Mouse (Mus musculus): ENCODE data around the gene Gm39566.

Gm39566 gene

DNA sequence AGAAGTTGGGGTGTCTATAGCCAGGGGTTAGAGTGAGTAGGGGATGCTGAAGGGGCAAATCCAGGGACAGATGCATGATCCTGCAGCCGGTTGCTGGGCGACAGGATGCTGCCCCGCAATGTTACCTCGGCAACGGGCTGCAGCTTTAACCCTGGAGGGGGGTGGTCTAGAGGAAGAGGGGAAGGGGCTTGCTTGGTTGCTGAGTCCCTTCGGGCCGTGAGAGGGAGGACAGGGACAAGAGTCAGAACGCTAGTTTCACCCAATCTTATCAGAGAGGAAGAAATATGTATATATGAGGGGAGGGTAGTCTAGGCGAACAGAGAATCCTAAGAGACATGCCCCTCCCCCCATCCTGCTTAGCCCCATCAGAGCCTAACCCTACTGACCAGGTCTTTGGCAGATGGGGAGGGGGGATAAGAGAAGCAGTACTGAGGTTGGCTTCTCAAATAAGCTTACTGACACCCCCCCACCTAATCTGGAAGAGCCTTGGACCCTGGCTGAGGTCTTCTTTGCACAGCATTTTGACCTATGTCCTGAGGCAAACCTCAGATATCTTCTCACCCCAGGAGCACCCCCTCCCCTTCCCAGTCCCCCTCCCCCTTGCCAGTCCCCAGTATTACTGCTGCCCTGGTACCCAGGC is 20.3 kb upstream of the Gm39566 start:
- in situ Hi-C loops (cut with MboI, MseI), result loop anchor here (5.0 kb wide), 1 partner anchor 38 kb away; the partner anchor contains the start of gene Chrnb1

DNA sequence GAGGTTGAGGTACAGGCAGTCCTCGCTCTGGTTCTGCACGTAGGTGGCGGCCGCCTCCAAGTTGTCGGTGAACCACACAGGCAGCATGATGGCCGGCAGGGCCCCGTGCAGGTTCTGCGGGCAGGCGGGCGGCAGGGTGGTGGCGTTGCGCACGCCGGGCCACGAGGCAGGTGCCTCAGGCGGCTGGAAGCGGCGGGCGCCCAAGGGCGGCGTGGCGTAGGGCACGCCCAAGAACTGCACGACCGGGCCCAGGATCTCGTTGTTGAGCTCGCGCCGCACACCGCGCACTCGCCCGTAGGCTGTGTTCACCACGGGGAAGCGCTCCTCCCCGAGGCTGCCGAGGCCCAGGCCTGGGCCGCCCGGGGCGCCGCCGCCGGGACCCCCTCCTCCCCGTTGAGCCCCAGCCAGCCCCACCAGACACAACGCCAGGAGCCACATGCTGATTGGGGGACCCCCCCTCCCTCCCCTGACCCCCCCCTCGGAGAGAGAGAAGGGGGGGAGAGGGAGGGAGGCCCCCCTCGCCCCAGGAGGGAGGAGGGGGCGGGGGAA is 19.0 kb upstream of the Gm39566 start:
- in situ Hi-C loops (cut with MboI, MseI), result no loop called here

DNA sequence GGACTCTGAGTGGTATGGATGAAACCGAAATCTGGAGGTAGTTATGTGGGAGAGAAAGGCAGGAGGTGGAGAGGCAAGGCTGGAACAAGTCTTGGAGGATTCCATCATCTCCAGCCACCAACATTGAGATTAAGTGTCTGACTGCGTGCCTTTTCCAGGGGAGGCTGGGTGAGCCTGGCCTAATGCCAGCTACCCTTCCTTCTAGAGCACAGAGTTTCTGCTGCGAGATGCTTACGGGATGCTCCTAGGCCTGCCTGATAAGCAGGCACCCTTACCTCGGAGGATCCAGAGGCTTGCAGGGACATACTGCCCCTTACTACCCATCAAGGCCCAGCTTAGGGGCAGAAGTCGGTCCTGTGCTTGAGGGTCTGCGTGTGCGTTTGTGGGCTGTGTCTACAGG is 18.5 kb upstream of the Gm39566 start:
- in situ Hi-C loops (cut with MboI, MseI), result no loop called here

DNA sequence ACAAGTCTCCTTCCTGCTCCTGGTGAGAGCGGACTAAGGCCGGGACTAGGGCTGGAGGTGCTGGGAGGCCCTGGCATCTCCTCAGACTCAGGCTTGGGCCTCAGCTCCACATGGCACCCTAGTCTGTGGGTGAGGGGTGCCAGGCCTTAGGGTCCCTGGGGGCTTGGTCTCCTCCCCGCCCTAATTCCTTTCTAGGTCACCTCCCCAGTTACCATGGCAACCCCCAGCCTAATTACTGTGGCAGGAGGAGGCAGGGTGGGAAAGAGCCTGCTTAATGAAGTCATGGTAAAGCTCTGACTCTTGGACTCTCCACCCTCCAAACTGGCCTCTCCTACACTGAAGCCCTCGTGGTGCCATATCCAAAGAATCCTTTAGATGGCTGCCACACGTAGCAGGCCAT is 13.7 kb upstream of the Gm39566 start:
- in situ Hi-C loops (cut with MboI, MseI), result no loop called here

DNA sequence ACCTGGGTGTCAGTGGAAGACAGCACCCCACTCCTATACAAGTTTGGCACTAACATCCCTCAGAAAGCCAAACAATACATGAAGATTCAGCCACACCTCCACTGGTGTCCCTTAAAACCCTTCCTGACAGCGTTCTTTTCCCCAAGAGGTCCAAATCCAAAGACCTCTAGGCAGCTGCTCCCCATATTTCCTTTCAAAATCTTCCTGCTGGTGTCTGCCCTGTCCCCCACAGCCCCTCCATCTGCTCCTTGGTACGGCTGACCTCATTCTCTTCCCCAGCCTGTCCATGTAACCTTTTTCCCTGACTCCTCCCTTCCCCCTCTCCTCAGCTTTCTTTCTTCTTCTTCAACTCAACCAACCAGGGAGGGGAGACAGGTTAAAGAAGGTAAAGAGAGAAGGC is 8.4 kb upstream of the Gm39566 start:
- in situ Hi-C loops (cut with MboI, MseI), result no loop called here

DNA sequence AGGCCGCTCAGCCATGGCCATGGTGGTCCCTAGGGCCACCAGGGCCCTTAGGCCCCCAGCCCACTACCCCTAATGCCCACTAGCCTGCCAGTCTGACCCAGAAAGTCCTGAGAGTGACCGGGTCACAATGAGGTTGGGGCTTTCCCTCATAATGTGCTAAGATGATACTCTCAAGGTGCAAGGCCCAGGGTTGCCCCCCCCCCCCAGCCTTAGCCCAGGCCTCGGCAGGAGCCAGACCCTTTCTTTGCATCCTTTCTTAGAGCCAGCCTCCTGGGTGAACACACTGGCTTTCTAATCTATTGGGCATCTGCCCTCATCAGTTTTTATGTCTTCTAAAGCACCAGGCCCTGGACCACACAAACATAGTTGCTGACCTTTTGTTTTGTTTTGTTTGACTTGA is 7.0 kb upstream of the Gm39566 start, which contains the start of gene Spem1:
Gene Spem1 (minus strand): TSS at position 101 of the 400 bp plus-strand sequence.
- in situ Hi-C loops (cut with MboI, MseI), result no loop called here

DNA sequence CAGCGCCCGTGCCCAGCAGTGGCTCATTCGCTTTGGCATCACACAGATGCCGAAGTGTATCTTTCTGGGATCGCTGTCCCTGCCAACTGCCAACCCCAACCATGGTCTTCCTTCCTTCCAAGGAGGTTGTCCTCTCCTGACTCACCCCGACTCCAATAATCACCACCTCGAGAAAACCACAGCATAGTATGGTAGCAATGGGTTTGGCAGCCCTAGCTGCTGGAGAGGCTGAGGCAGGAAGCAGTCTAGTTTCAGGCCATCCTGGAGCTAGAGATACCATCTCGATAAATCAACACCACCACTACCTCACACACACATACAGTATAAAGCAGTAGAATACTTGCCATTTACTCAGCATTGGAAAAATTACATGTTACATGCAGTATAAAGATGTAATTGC is 3.8 kb upstream of the Gm39566 start:
- in situ Hi-C loops (cut with MboI, MseI), result no loop called here

DNA sequence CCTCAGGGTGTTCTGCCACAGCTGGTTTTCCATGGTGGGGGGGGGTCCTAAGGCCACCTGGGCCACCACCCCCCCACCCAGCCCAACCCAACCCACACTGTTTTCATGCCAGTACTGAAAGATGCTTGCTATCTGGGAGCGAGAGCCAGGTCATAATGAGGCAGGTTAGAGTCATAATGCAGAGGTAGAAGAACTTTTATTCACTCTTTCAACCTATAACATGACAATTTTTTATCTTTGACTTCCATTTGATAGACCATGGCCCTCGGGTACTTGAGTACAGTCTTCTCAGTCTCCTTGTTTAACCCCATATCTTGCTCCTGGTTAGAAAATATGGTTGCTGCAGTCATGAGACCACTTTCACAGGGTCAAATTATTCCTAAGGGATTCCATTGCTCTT is 3.3 kb upstream of the Gm39566 start, which contains the start of gene Spem2:
Gene Spem2 (minus strand): TSS at position 101 of the 400 bp plus-strand sequence.
- in situ Hi-C loops (cut with MboI, MseI), result no loop called here

DNA sequence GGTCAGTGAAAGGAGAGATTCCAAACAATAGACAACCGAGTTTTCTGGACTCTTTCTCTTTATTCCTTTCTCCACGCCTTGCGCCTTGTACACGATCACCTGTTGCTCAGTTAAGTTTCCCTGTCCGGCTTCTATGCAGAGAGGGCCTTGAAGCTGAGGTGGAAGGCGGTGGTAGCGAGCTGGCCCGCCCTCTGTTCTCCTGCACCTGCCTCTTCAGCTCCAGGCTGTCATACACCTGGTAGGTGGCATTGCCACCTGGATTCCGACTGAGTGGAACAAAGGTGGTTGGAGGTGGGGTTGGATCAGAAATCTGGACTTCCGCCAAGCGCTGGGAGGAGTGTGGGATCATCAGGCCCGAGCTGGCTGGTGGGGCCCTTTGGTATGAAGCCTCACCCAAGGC is 1.4 kb upstream of the Gm39566 start:
- in situ Hi-C loops (cut with MboI, MseI), result no loop called here

DNA sequence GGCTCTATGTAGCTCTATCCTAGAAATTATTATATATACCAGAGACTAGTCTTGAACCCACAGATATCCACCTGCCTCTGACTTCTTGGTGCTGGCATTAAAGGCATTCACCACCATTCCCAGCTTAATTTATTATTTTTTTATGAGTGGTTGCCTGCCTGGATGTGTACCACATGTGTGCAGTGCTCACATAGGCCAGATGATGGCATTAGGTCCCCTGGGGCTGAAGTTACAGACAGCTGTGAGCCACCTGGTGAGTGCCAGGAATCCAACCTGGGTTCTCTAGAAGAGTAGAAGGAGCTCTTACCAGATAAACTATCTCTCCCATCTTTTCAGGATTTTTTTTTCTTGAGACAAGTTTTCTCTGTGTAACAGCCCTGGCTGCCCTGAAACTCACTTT is 4.8 kb downstream of the Gm39566 start:
- in situ Hi-C loops (cut with MboI, MseI), result no loop called here

DNA sequence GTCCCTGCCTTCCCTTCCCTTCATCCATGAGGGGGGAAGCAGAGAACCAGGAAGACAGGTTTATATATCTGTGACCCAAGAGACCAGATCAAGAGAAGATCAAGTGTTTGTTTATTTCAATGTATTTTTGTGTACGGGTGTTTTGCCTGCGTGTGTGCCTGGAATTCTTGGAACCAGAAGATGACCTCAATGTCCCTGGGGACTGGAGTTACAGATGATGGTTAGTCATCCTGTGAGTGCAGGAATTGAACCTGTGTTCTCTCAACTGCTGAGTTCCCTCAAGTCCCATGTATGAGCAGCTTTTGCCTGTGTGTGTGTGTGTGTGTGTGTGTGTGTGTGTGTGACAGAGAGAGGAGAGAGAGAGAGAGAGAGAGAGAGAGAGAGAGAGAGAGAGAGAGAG is 7.5 kb downstream of the Gm39566 start:
- in situ Hi-C loops (cut with MboI, MseI), result no loop called here

DNA sequence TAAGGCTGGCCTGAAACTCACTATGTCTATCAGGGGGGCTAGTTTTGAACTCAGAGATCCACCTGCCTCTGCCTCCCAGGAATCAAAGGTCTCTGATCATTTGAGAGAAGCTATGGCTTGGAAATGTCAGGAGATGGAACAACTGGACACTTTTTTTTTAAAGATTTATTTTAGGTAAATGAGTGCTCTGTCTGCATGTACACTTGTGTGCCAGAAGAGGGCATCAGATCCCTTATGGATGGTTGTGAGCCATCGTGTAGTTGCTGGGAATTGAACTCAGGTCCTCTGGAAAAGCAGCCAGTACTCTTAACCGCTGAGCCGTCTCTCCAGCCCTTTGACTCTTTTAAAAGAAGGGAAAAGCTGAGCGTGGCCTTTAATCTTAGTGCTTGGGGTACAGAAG is 8.7 kb downstream of the Gm39566 start:
- in situ Hi-C loops (cut with MboI, MseI), result no loop called here

DNA sequence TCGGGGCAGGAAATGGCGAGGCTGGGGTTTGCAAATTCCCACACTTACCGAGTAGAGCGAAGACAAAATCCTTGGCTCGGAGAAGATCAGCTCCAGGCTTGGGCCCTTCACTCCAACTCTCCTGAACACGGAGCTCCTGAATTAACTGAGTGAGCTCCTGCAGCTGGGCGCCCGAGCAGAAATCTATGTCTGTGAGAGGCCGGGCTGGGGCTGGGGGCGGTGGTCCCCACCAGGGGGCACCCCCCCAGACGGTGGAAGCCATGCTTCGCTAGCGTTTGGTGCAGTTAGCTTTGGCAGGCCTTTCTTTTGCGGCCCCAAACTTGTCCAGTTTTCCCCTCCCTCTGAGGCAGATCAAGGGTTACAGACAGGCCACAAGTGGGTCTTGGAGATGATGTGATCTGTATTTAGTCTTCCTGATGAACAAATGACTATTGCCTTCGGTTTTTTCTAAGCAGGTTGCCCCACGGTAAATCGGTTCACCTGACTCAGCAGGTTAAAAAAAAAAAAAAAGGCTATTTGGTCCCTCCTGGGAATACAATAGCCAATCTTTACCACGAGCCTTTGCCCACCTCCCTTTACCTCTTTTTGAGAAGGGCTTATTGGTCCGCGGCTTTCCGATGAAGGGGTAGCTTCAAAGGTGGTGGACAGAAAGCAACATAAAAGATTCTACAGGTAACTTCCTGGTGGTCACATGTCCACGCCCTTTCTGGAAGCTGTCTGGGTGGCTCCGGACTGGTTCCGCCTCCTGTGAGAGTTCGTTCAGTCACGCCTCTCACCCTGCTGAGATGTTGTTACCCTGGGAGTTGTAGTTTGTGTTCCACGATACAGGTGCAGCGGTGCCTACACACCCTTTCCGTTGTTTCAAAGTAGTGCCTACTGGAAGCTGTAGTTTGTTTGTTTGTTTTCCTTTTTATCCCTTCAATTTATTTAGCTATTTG is 9.9 kb downstream of the Gm39566 start, which contains the start of gene Tmem102:
Gene Tmem102 (minus strand): TSS at position 653 of the 938 bp plus-strand sequence.
- in situ Hi-C loops (cut with MboI, MseI), result loop anchor here (5.0 kb wide), 1 partner anchor 72 kb away; the partner anchor contains the start of gene Tmem95

DNA sequence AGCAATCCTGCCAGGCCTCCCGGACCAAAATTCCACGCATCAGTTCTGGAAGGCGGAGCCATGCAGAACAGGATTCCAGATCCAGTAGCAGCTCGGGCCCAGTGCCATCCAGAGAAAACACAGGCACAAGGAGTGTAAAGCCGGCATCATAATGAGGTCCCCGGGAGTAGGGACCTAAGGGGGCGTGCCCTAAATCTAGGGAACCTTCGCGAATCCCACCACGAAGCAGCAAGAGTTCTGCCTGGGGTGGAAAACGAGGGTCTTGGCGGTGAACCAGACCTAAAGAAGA is 10.5 kb downstream of the Gm39566 start:
- in situ Hi-C loops (cut with MboI, MseI), result loop anchor here (5.0 kb wide), 1 partner anchor 73 kb away; the partner anchor contains the start of gene Tmem95

DNA sequence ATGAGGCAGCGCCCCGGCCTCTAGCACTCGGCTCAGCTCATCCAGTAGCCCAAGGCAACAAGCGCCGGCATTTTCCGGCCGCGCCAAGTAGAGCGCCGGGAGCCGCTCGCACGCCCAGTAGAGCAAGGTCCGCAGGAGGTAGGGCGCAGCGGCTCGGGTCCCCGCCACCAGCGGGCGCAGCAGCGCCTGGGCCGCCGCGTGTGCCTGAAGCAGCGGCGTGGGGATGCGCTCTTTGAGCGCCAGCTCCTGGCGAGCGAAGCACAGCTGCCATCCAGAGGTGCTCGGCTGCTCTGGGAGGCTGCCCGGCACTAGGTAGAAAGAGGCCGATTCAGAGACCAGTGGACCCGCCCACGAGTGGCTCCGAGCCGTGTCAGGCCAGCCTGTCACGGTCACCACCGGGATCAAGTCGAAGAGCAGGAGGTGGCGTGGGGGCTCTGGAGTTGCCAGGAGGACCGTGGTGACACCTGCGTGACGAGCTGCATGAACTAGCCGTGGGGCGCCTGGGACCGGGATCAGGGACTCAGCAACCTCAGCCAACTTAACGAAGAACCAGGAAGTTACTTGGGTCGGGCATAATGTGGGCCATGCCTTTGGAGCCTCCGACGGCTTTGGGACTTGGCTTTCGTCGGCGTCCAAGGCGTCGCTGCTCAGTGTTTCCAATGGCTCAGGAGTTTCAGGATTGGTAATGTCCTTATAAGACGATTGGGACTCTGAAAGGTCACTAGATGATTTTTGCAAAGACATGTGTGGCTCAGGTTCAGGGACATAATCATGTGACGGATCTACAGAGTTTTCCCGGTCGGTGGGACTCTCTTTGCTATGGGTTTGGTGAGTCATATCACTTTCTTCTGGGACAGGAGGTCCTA is 11.1 kb downstream of the Gm39566 start:
- in situ Hi-C loops (cut with MboI, MseI), result loop anchor here (5.0 kb wide), 1 partner anchor 73 kb away; the partner anchor contains the start of gene Tmem95

DNA sequence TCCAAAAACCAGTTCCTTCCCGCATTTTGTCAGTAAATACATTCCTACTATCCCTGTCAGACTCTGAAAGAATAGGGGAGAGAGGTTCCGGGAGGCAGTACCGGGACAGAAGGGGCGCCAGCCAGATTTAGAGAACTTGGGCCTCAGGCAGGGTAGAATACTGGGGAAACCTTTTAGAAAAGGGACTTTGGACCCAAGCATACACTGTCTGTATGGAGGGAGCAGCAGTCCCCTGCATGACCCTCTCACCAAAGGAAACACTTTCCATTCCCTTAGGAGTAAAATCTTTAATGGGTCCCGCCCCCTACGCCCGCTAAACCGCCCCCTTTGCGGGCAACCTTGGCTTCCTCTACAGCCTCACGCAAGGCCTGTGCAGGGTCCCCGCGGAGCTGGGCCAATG is 11.8 kb downstream of the Gm39566 start:
- in situ Hi-C loops (cut with MboI, MseI), result loop anchor here (5.0 kb wide), 1 partner anchor 74 kb away; the partner anchor contains the start of gene Tmem95

DNA sequence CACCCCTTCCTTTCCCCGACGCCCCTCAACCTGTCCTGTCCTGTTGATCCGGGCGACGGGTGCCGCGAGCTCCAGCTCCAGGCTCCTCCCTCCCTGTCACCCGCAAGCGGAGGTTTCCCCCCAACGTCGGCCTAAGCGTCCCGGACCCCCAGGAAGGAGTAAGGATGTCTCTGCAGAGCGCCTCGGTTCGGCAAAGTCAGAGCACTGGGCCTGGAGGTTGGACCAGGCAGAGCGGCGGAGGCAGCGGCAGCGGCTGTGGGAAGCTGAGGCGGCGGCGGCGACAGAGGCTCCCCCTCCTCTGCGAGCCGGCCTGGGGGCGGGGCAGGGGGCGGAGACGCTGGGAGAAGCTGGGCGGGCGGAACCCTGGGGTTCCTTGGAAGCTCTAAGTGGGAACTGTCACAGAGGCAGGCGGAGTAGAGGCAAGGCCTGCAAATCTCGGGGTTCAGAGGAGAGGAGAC is 12.4 kb downstream of the Gm39566 start:
- in situ Hi-C loops (cut with MboI, MseI), result loop anchor here (5.0 kb wide), 1 partner anchor 75 kb away; the partner anchor contains the start of gene Tmem95

DNA sequence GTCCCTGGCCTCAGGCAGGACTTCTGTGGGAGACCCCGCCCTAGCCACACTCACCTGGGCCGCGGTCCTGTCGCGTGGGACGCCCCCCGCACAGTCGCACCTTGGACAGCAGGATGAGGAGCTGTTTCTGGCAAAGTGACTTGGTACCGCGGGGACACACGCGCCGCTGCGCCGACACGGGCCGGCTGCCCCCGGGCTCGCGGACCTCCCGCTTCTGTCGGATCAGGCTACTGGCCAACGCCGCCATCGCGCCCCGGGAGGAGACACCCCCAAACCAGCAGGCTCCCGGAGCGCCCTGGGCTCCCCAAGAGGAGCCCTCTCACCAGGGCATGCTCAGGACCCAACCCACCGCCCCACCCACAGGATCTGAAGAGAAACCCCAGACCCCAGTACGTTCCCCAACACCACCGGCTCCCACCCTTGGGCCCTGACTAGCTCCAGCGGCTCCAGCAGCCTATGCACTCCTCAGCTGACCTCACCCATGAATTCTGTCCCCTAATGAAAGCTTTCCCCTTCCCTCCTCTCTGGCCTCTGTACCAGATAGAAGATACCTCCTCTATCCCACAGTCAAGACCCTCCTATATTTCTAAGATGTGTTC is 13.6 kb downstream of the Gm39566 start, which contains the start of gene Fgf11:
Gene Fgf11 (minus strand): TSS at position 479 of the 599 bp plus-strand sequence.
- in situ Hi-C loops (cut with MboI, MseI), result loop anchor here (5.0 kb wide), 1 partner anchor 76 kb away; the partner anchor contains the start of gene Tmem95

DNA sequence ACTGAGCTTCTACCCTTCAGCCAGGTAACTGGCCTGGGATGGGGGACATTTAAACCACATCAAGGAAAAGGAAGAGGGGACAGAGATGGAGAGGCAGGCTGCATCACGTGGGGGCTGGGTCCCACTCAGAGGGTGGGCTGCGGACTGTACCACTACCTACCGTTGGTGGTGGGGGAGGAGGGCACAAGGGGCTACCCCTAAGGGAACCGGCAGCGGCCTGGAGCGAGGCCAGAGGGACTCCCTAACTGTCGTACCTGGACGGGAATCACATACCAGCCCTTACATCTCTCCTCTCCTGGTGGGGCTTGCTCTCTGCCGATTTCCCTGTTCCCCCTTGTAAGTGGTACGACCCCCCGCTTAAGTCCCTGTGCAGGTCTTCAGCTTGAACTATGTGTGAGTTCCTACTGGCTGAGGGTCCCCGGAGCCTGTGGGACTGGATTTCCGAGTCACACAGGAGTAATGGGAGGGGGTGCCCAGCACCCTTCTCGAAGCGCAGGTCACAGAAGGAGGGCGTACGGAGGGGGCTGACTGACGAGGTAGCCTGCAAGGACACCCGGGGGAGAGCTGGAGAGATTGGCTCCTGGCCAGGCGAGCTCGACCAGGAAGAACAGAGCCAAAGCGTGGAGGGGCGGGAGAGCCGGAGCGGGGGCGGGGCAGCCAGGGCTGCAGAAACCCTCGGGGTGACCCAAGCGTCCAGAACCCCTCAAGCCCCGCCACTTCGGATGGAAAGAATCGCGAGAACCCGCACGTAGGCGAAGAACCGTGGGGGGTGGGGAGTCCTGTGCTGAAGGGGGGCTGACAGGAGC is 14.5 kb downstream of the Gm39566 start:
- in situ Hi-C loops (cut with MboI, MseI), result loop anchor here (5.0 kb wide), 1 partner anchor 77 kb away; the partner anchor contains the start of gene Tmem95

DNA sequence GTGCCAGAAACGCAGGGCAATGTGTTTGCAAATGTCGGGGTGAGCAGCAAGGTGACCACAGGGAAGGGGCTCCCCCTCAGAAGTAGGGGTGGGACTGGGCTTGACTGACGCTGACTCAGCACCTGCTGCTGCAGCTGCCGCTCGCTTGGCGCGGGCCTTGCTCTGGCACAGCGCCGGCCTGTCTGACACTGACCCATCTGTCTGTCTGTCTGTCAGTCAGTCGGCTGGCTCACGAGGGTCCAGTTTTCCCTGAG is 15.0 kb downstream of the Gm39566 start:
- in situ Hi-C loops (cut with MboI, MseI), result loop anchor here (5.0 kb wide), 1 partner anchor 77 kb away; the partner anchor contains the start of gene Tmem95

All from T-helper 2 cell (primary cell).